Mouse (Mus musculus): ENCODE data around the gene Cd164. TPM values are rescaled to one million over a fixed set of nuclear protein-coding genes. Genes with fewer than 3 reads are reported as not detected.

Cd164 gene
- 10 to 100 TPM; 43.7 to 53.2 TPM for total RNA-seq (2021)

GRCm38 (mm10) chr10:41518981-41519618 lies at the start of gene Cd164:
Cd164 (plus strand) TSS chr10:41519414.
- DNase-seq (ENCODE audit: extremely low spot score in 1 of 2, low spot score in 2 of 2) = peak; percentile 84 to 94
- intact Hi-C loops (cut with DNase I) = loop anchor here (2.0 to 10.0 kb wide), 3 partner anchors 162 to 776 kb away; no protein-coding TSS in a partner anchor

- intact Hi-C loops (cut with DNase I) = no loop called here
- no peak for DNase-seq (ENCODE audit: extremely low spot score in 1 of 2, low spot score in 2 of 2)
These were observed 48.5 kb upstream of the Cd164 start for GRCm38 (mm10) chr10:41470693-41471092.

- intact Hi-C loops (cut with DNase I) = no loop called here
- no peak for DNase-seq (ENCODE audit: extremely low spot score in 1 of 2, low spot score in 2 of 2)
These were observed 46.7 kb upstream of the Cd164 start for GRCm38 (mm10) chr10:41472534-41472933.

GRCm38 (mm10) chr10:41472962-41473481 lies 46.2 kb upstream of the Cd164 start:
- intact Hi-C loops (cut with DNase I) = no loop called here
- DNase-seq (ENCODE audit: extremely low spot score in 1 of 2, low spot score in 2 of 2) = no peak

GRCm38 (mm10) chr10:41473782-41474468 lies 45.3 kb upstream of the Cd164 start:
- DNase-seq (ENCODE audit: extremely low spot score in 1 of 2, low spot score in 2 of 2) = no peak
- intact Hi-C loops (cut with DNase I) = no loop called here

- no peak for DNase-seq (ENCODE audit: extremely low spot score in 1 of 2, low spot score in 2 of 2)
- intact Hi-C loops (cut with DNase I) = no loop called here
These were observed 44.2 kb upstream of the Cd164 start for GRCm38 (mm10) chr10:41474981-41475391.

GRCm38 (mm10) chr10:41476171-41477017 lies 42.8 kb upstream of the Cd164 start, which contains the start of gene Mical1:
Mical1 (plus strand) TSS chr10:41476314.
- DNase-seq (ENCODE audit: extremely low spot score in 1 of 2, low spot score in 2 of 2) = peak in 1 of 2 experiments; percentile 85
- intact Hi-C loops (cut with DNase I) = no loop called here

- intact Hi-C loops (cut with DNase I) = no loop called here
- peak in 1 of 2 experiments; percentile 48 for DNase-seq (ENCODE audit: extremely low spot score in 1 of 2, low spot score in 2 of 2)
These were observed 42.3 kb upstream of the Cd164 start for GRCm38 (mm10) chr10:41477018-41477277.

GRCm38 (mm10) chr10:41477278-41478181 lies 41.7 kb upstream of the Cd164 start:
- intact Hi-C loops (cut with DNase I) = no loop called here
- DNase-seq (ENCODE audit: extremely low spot score in 1 of 2, low spot score in 2 of 2) = peak; percentile 54 to 87

- DNase-seq (ENCODE audit: extremely low spot score in 1 of 2, low spot score in 2 of 2) = no peak
- intact Hi-C loops (cut with DNase I) = no loop called here
These were observed 39.3 kb upstream of the Cd164 start for GRCm38 (mm10) chr10:41479961-41480360.

- intact Hi-C loops (cut with DNase I) = no loop called here
- no peak for DNase-seq (ENCODE audit: extremely low spot score in 1 of 2, low spot score in 2 of 2)
These were observed 38.0 kb upstream of the Cd164 start for GRCm38 (mm10) chr10:41480938-41481880.

GRCm38 (mm10) chr10:41482446-41482845 lies 36.8 kb upstream of the Cd164 start:
- intact Hi-C loops (cut with DNase I) = no loop called here
- DNase-seq (ENCODE audit: extremely low spot score in 1 of 2, low spot score in 2 of 2) = no peak

- DNase-seq (ENCODE audit: extremely low spot score in 1 of 2, low spot score in 2 of 2) = no peak
- intact Hi-C loops (cut with DNase I) = no loop called here
These were observed 33.4 kb upstream of the Cd164 start for GRCm38 (mm10) chr10:41485778-41486177.

- intact Hi-C loops (cut with DNase I) = no loop called here
- DNase-seq (ENCODE audit: extremely low spot score in 1 of 2, low spot score in 2 of 2) = no peak
These were observed 32.6 kb upstream of the Cd164 start for GRCm38 (mm10) chr10:41486506-41487170.

GRCm38 (mm10) chr10:41488877-41489276 lies 30.3 kb upstream of the Cd164 start:
- intact Hi-C loops (cut with DNase I) = no loop called here
- no peak for DNase-seq (ENCODE audit: extremely low spot score in 1 of 2, low spot score in 2 of 2)

- intact Hi-C loops (cut with DNase I) = no loop called here
- no peak for DNase-seq (ENCODE audit: extremely low spot score in 1 of 2, low spot score in 2 of 2)
These were observed 29.9 kb upstream of the Cd164 start for GRCm38 (mm10) chr10:41489294-41489693.

All from left cerebral cortex, postnatal 10 days (tissue).